Mouse (Mus musculus): ENCODE results near the gene Ppt2.

DNA sequence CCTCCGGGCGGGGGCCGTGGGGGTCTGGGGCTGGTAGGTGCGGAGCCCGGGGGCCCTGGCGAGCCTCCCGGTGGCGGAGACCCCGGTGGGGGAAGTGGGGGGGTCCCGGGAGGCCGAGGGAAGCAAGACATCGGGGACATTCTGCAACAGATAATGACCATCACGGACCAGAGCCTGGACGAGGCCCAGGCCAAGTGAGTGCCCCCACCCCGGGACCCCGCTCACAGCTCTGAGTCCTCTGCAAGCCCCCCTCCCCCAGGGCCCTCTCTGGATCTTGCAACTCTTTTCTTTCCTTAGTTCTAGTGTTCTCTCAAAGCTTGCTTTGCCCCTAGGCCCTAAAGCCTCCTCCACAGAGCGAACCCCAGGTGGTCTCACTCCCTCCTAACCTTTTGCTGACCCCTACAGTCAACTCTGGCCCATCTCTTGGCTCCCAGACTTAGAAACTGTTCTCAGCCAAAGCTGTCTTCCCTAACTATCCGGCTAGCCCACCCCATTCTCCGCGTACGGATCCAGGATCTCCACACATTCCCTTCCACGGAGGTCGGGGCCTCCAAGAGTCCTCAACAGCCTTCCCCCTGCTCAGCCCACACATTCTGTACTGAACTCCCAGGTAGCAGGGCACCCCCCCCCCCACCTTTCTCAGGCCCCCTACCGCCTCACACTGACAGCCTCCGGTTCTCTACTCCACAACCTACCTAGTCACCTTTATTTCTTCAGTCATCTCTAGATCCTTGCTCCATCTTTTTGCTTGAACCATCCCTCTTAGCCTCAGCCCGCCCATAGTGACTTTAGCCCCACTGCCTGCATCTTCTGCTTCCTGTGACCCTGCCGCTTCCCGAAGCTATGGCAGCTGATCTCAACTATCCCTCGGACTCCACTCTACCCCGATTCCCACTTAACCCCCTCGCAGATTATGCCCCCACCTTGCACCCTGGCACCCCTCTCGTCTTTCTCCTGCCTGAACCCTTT lies 35.4 kb downstream of the Ppt2 start:
- TF ChIP-seq CTCF (IDR thresholded peaks at IDR 0.05; ENCODE audit: low read depth, low read length) (no peak), POLR2A (IDR thresholded peaks at IDR 0.05; ENCODE audit: extremely low read depth, insufficient read depth, low read length) (no peak)

All from liver, adult 2 months (tissue).